Mouse (Mus musculus): ENCODE results near the gene Gm14214.

GRCm38 (mm10) chr2:154767051-154767450 lies 2.8 kb downstream of the Gm14214 start:
- TF ChIP-seq POLR2A (IDR thresholded peaks at IDR 0.05; ENCODE audit: borderline replicate concordance, extremely low read depth, low read depth, low read length): no peak
- TF ChIP-seq CTCF (IDR thresholded peaks at IDR 0.05; ENCODE audit: insufficient read depth, low read length): no peak
